Mouse (Mus musculus) neural tube, embryonic 12.5 days (tissue): Measurements from ENCODE around the gene Rxrg. TPM values are rescaled to one million over a fixed set of nuclear protein-coding genes. Genes with fewer than 3 reads are reported as not detected.

Source experiments
- ATAC-seq: fragments of 200-750 bp; cut with Nextera tagmentation; 2 replicates; pipeline ENCODE4 v1.8.0; 2017; ENCODE audit warnings: low read depth, mild to moderate bottlenecking, moderate TSS enrichment, moderate library complexity; ENCODE audit not compliant: low FRiP score
- H3K27ac ChIP-seq: fragments of 300-500 bp; sonication (generic); 2 replicates; pipeline ENCODE4 v1.5.1; 2016
- H3K27me3 ChIP-seq: fragments of 300-500 bp; sonication (generic); replicated peaks from 2 replicates; pipeline ENCODE4 v1.6.1; 2016; ENCODE audit warnings: mild to moderate bottlenecking
- H3K36me3 ChIP-seq: fragments of 300-500 bp; sonication (generic); 2 replicates; pipeline ENCODE4 v1.6.1; 2016; ENCODE audit warnings: mild to moderate bottlenecking
- H3K4me1 ChIP-seq: fragments of 300-500 bp; sonication (generic); 2 replicates; pipeline ENCODE4 v1.6.1; 2016
- H3K4me2 ChIP-seq: fragments of 300-500 bp; sonication (generic); replicated peaks from 2 replicates; pipeline ENCODE4 v1.6.1; 2016; ENCODE audit warnings: mild to moderate bottlenecking
- H3K4me3 ChIP-seq: fragments of 300-500 bp; sonication (generic); 2 replicates; pipeline ENCODE4 v1.5.1; 2016
- H3K9ac ChIP-seq: fragments of 300-500 bp; sonication (generic); 2 replicates; pipeline ENCODE4 v1.6.1; 2016; ENCODE audit warnings: mild to moderate bottlenecking
- H3K9me3 ChIP-seq: fragments of 300-500 bp; sonication (generic); 2 replicates; pipeline ENCODE4 v1.6.1; 2016; ENCODE audit warnings: mild to moderate bottlenecking
- WGBS: fragments of 180-500 bp; shearing (Covaris S2); methylation state at CpG from one replicate; pipeline ENCODE4 v1.1.7; 2016; 5-methylcytosine and 5-hydroxymethylcytosine counted together
- polyA plus RNA-seq: library from polyadenylated mRNA; unstranded; fragments of >200 nt; fragmentation: Nextera tagmentation; extraction: Ambion mirVana; gene quantifications from 2 replicates; pipeline ENCODE4 v1.2.1, GENCODE M21; 2016

Rxrg gene
- polyA plus RNA-seq: 12.9 and 14.1 TPM in 2 replicates

- no peaks in the 10 kb centered on the region for H3K36me3 ChIP-seq
- H3K4me2 ChIP-seq: peak within 1 kb of the TSS; percentile 84
- H3K9me3 ChIP-seq: no peaks in the 10 kb centered on the region
- peak within 1 kb of the TSS; percentile 41 for H3K4me3 ChIP-seq
- peaks cover 6% of the 10 kb centered on the region; the same call in 1 of the 2 replicates for H3K27me3 ChIP-seq
- peaks cover 15% of the 10 kb centered on the region; the same call in 1 of the 2 replicates for H3K4me1 ChIP-seq
- 1% methylated on average over 40 of the region's 40 CpGs for WGBS
- peak within 1 kb of the TSS; percentile 48 for H3K9ac ChIP-seq
- no peak within 1 kb of the TSS for H3K27ac ChIP-seq
- ATAC-seq: peak; percentile 88
Observed at GRCm38 (mm10) chr1:167598255-167599081, at the start of gene Rxrg. TSS of gene Rxrg (plus strand) at chr1:167598384.

- no peak overlapping the region for H3K9ac ChIP-seq
Observed at GRCm38 (mm10) chr1:167549324-167549723, 48.9 kb upstream of the Rxrg start.

GRCm38 (mm10) chr1:167551601-167552000, 46.6 kb upstream of the Rxrg start:
- 45% methylated on average over 5 of the region's 5 CpGs for WGBS
- ATAC-seq: peak; percentile 57; the same call in 1 of the 2 replicates

More at GRCm38 (mm10) chr1:167549324-167549723, 48.9 kb upstream of the Rxrg start:
- peaks cover 3% of the 10 kb centered on the region; the same call in 1 of the 2 replicates for H3K4me1 ChIP-seq
- no peak overlapping the region for H3K4me3 ChIP-seq
- WGBS: 44% methylated on average over 6 of the region's 6 CpGs
- no peak overlapping the region for H3K4me2 ChIP-seq
- H3K36me3 ChIP-seq: no peaks in the 10 kb centered on the region
- no peak overlapping the region for H3K27ac ChIP-seq
- no peaks in the 10 kb centered on the region for H3K27me3 ChIP-seq
- no peaks in the 10 kb centered on the region for H3K9me3 ChIP-seq
- ATAC-seq: no peak

GRCm38 (mm10) chr1:167553959-167554526, 44.1 kb upstream of the Rxrg start:
- H3K27me3 ChIP-seq: no peaks in the 10 kb centered on the region
- 60% methylated on average over 6 of the region's 6 CpGs for WGBS
- no peak for ATAC-seq
- H3K9ac ChIP-seq: no peak overlapping the region
- no peak overlapping the region for H3K27ac ChIP-seq
- no peaks in the 10 kb centered on the region; the same call in 1 of the 2 replicates for H3K4me1 ChIP-seq
- H3K36me3 ChIP-seq: no peaks in the 10 kb centered on the region
- H3K4me2 ChIP-seq: no peak overlapping the region
- no peaks in the 10 kb centered on the region for H3K9me3 ChIP-seq
- no peak overlapping the region for H3K4me3 ChIP-seq

More at GRCm38 (mm10) chr1:167551601-167552000, 46.6 kb upstream of the Rxrg start:
- H3K4me3 ChIP-seq: no peak overlapping the region
- H3K36me3 ChIP-seq: no peaks in the 10 kb centered on the region
- no peaks in the 10 kb centered on the region; the same call in 1 of the 2 replicates for H3K4me1 ChIP-seq
- H3K27me3 ChIP-seq: no peaks in the 10 kb centered on the region
- H3K4me2 ChIP-seq: no peak overlapping the region
- no peak overlapping the region for H3K27ac ChIP-seq
- H3K9ac ChIP-seq: no peak overlapping the region
- H3K9me3 ChIP-seq: no peaks in the 10 kb centered on the region

- WGBS: 58% methylated on average over 2 of the region's 2 CpGs
- Histone ChIP-seq H3K27ac (no peak overlapping the region), H3K9me3 (no peaks in the 10 kb centered on the region), H3K27me3 (no peaks in the 10 kb centered on the region), H3K9ac (no peak overlapping the region), H3K36me3 (no peaks in the 10 kb centered on the region), H3K4me1 (no peaks in the 10 kb centered on the region), H3K4me2 (no peak overlapping the region), H3K4me3 (no peak overlapping the region)
- ATAC-seq: 0 out of 2 replicates have a peak, but pooled peaks have one; percentile 33
Observed at GRCm38 (mm10) chr1:167566571-167566970, 31.6 kb upstream of the Rxrg start.

- ATAC-seq: no peak
- H3K27me3 ChIP-seq: peaks cover 8% of the 10 kb centered on the region; the same call in 1 of the 2 replicates
- no peak overlapping the region for H3K4me2 ChIP-seq
- H3K9me3 ChIP-seq: no peaks in the 10 kb centered on the region
- no peak overlapping the region for H3K27ac ChIP-seq
- no peak overlapping the region for H3K9ac ChIP-seq
- H3K4me1 ChIP-seq: peaks cover 5% of the 10 kb centered on the region
- no peaks in the 10 kb centered on the region for H3K36me3 ChIP-seq
- no peak overlapping the region for H3K4me3 ChIP-seq
- 92% methylated on average over 3 of the region's 3 CpGs for WGBS
Observed at GRCm38 (mm10) chr1:167579131-167579530, 19.1 kb upstream of the Rxrg start.

GRCm38 (mm10) chr1:167583195-167583594, 15.0 kb upstream of the Rxrg start:
- no peaks in the 10 kb centered on the region for H3K9me3 ChIP-seq
- peaks cover 8% of the 10 kb centered on the region; the same call in 1 of the 2 replicates for H3K27me3 ChIP-seq
- peaks cover 5% of the 10 kb centered on the region for H3K4me1 ChIP-seq
- no peak overlapping the region for H3K4me2 ChIP-seq
- H3K4me3 ChIP-seq: no peak overlapping the region
- ATAC-seq: no peak
- H3K9ac ChIP-seq: no peak overlapping the region
- H3K36me3 ChIP-seq: no peaks in the 10 kb centered on the region
- no peak overlapping the region for H3K27ac ChIP-seq
- WGBS: 58% methylated on average over 6 of the region's 6 CpGs

GRCm38 (mm10) chr1:167583888-167584287, 14.3 kb upstream of the Rxrg start:
- H3K4me2 ChIP-seq: no peak overlapping the region
- ATAC-seq: peak; percentile 25; the same call in 1 of the 2 replicates

GRCm38 (mm10) chr1:167588747-167589558, 9.2 kb upstream of the Rxrg start:
- no peak overlapping the region for H3K9ac ChIP-seq
- H3K36me3 ChIP-seq: no peaks in the 10 kb centered on the region
- ATAC-seq: no peak
- H3K4me3 ChIP-seq: no peak overlapping the region
- 87% methylated on average over 16 of the region's 16 CpGs for WGBS
- no peaks in the 10 kb centered on the region for H3K9me3 ChIP-seq
- H3K27ac ChIP-seq: no peak overlapping the region
- H3K27me3 ChIP-seq: 0 out of 2 replicates have a peak, but pooled peaks cover 3% of the 10 kb centered on the region
- peaks cover 2% of the 10 kb centered on the region; the same call in 1 of the 2 replicates for H3K4me1 ChIP-seq
- H3K4me2 ChIP-seq: no peak overlapping the region

More at GRCm38 (mm10) chr1:167583888-167584287, 14.3 kb upstream of the Rxrg start:
- Histone ChIP-seq H3K27me3 (peaks cover 8% of the 10 kb centered on the region; the same call in 1 of the 2 replicates), H3K36me3 (no peaks in the 10 kb centered on the region), H3K27ac (no peak overlapping the region), H3K4me3 (no peak overlapping the region), H3K4me1 (peaks cover 5% of the 10 kb centered on the region), H3K9ac (no peak overlapping the region), H3K9me3 (no peaks in the 10 kb centered on the region)
- 39% methylated on average over 12 of the region's 12 CpGs for whole genome bisulfite sequencing

- H3K36me3 ChIP-seq: no peaks in the 10 kb centered on the region
- no peak for ATAC-seq
- no peaks in the 10 kb centered on the region for H3K4me1 ChIP-seq
- WGBS: 84% methylated on average over 8 of the region's 8 CpGs
- no peaks in the 10 kb centered on the region for H3K9me3 ChIP-seq
- no peak overlapping the region for H3K4me3 ChIP-seq
- H3K27ac ChIP-seq: no peak overlapping the region
- no peak overlapping the region for H3K9ac ChIP-seq
- no peak overlapping the region for H3K4me2 ChIP-seq
- H3K27me3 ChIP-seq: 0 out of 2 replicates have a peak, but pooled peaks cover 3% of the 10 kb centered on the region
Observed at GRCm38 (mm10) chr1:167592175-167592574, 6.0 kb upstream of the Rxrg start.

GRCm38 (mm10) chr1:167599211-167599735, 1.1 kb downstream of the Rxrg start:
- no peak overlapping the region for H3K9ac ChIP-seq
- peaks cover 15% of the 10 kb centered on the region; the same call in 1 of the 2 replicates for H3K4me1 ChIP-seq
- H3K4me3 ChIP-seq: peak overlapping the region; percentile 2; the same call in 1 of the 2 replicates
- no peak for ATAC-seq
- no peak overlapping the region for H3K27ac ChIP-seq
- peaks cover 6% of the 10 kb centered on the region; the same call in 1 of the 2 replicates for H3K27me3 ChIP-seq
- no peaks in the 10 kb centered on the region for H3K36me3 ChIP-seq
- H3K9me3 ChIP-seq: no peaks in the 10 kb centered on the region
- H3K4me2 ChIP-seq: peak overlapping the region; percentile 84
- WGBS: 11% methylated on average over 7 of the region's 7 CpGs
